Mouse (Mus musculus) macrophage (primary cell): ENCODE measurements around the gene Prkag2. TPM values are rescaled to one million over a fixed set of nuclear protein-coding genes. Genes with fewer than 3 reads are reported as not detected.

Experiments
- H3K27ac ChIP-seq: fragments of 350-480 bp; formaldehyde crosslinking; 2 replicates; pipeline ENCODE4 v1.9.0; 2021
- H3K36me3 ChIP-seq: fragments of 350-480 bp; formaldehyde crosslinking; 2 replicates; pipeline ENCODE4 v1.9.0; 2021; ENCODE audit errors: inconsistent target
- H3K4me3 ChIP-seq: fragments of 350-480 bp; formaldehyde crosslinking; 2 replicates; pipeline ENCODE4 v1.9.0; 2021; ENCODE audit errors: inconsistent target
- H3K79me2 ChIP-seq: fragments of 350-480 bp; formaldehyde crosslinking; 2 replicates; pipeline ENCODE4 v1.9.0; 2021; ENCODE audit errors: inconsistent target
- WGBS: methylation state at CpG from one replicate; pipeline ENCODE4 v1.1.7; 2026; ENCODE audit warnings: inconsistent platforms; ENCODE audit not compliant: missing documents; 5-methylcytosine and 5-hydroxymethylcytosine counted together
- polyA plus RNA-seq: library from polyadenylated mRNA; stranded (reverse); fragments of 250-400 nt; gene quantifications from 3 replicates; pipeline ENCODE4 v1.2.4, GENCODE M21; 2018; ENCODE audit warnings: inconsistent platforms

Prkag2 gene
- polyA plus RNA-seq, 1 experiment from 2014 or later, result 28.2 TPM

- Histone ChIP-seq H3K79me2 (no peaks in the 10 kb centered on the region), H3K4me3 (no peak overlapping the region), H3K27ac (no peak overlapping the region), H3K36me3 (no peaks in the 10 kb centered on the region)
- 85% methylated on average over 8 of the region's 11 CpGs for WGBS
These were observed 131.1 kb downstream of the Prkag2 start for GRCm38 (mm10) chr5:24969241-24969880.

GRCm38 (mm10) chr5:24968792-24969191 lies 131.7 kb downstream of the Prkag2 start:
- no peaks in the 10 kb centered on the region for H3K79me2 ChIP-seq
- no peak overlapping the region for H3K27ac ChIP-seq
- 53% methylated on average over 8 of the region's 8 CpGs for WGBS
- no peak overlapping the region for H3K4me3 ChIP-seq
- H3K36me3 ChIP-seq, result no peaks in the 10 kb centered on the region

GRCm38 (mm10) chr5:24967898-24968535 lies 132.4 kb downstream of the Prkag2 start:
- no peak overlapping the region for H3K27ac ChIP-seq
- 62% methylated on average over 7 of the region's 7 CpGs for WGBS
- H3K36me3 ChIP-seq, result no peaks in the 10 kb centered on the region
- no peaks in the 10 kb centered on the region for H3K79me2 ChIP-seq
- H3K4me3 ChIP-seq, result no peak overlapping the region

GRCm38 (mm10) chr5:24963776-24964175 lies 136.7 kb downstream of the Prkag2 start:
- H3K36me3 ChIP-seq, result no peaks in the 10 kb centered on the region
- no peak overlapping the region for H3K4me3 ChIP-seq
- 81% methylated on average over 4 of the region's 4 CpGs for WGBS
- no peaks in the 10 kb centered on the region for H3K79me2 ChIP-seq
- no peak overlapping the region for H3K27ac ChIP-seq

GRCm38 (mm10) chr5:24960791-24961190 lies 139.7 kb downstream of the Prkag2 start:
- 92% methylated on average over 2 of the region's 5 CpGs for WGBS
- Histone ChIP-seq H3K27ac (no peak overlapping the region), H3K79me2 (no peaks in the 10 kb centered on the region), H3K36me3 (no peaks in the 10 kb centered on the region), H3K4me3 (no peak overlapping the region)

- 59% methylated on average over 3 of the region's 3 CpGs for WGBS
These were observed 140.7 kb downstream of the Prkag2 start for GRCm38 (mm10) chr5:24959758-24960157.

GRCm38 (mm10) chr5:24958596-24958995 lies 141.8 kb downstream of the Prkag2 start:
- Histone ChIP-seq H3K36me3 (no peaks in the 10 kb centered on the region), H3K4me3 (no peak overlapping the region), H3K27ac (no peak overlapping the region), H3K79me2 (no peaks in the 10 kb centered on the region)
- 94% methylated on average over 5 of the region's 5 CpGs for WGBS

More at GRCm38 (mm10) chr5:24959758-24960157, 140.7 kb downstream of the Prkag2 start:
- H3K4me3 ChIP-seq, result no peak overlapping the region
- no peaks in the 10 kb centered on the region for H3K36me3 ChIP-seq
- no peak overlapping the region for H3K27ac ChIP-seq
- H3K79me2 ChIP-seq, result no peaks in the 10 kb centered on the region

GRCm38 (mm10) chr5:24956891-24957290 lies 143.6 kb downstream of the Prkag2 start:
- Histone ChIP-seq H3K36me3 (no peaks in the 10 kb centered on the region), H3K27ac (no peak overlapping the region), H3K79me2 (no peaks in the 10 kb centered on the region), H3K4me3 (no peak overlapping the region)
- WGBS, result 97% methylated on average over 7 of the region's 7 CpGs

GRCm38 (mm10) chr5:24952842-24953741 lies 147.3 kb downstream of the Prkag2 start:
- no peaks in the 10 kb centered on the region for H3K36me3 ChIP-seq
- no peak overlapping the region for H3K27ac ChIP-seq
- no peaks in the 10 kb centered on the region for H3K79me2 ChIP-seq
- 79% methylated on average over 15 of the region's 16 CpGs for WGBS
- H3K4me3 ChIP-seq, result no peak overlapping the region

- Histone ChIP-seq H3K79me2 (no peaks in the 10 kb centered on the region), H3K27ac (no peak overlapping the region), H3K36me3 (no peaks in the 10 kb centered on the region), H3K4me3 (no peak overlapping the region)
- 84% methylated on average over 6 of the region's 6 CpGs for WGBS
These were observed 148.2 kb downstream of the Prkag2 start for GRCm38 (mm10) chr5:24952212-24952611.

- H3K4me3 ChIP-seq, result no peak overlapping the region
- H3K27ac ChIP-seq, result no peak overlapping the region
- 90% methylated on average over 7 of the region's 7 CpGs for WGBS
- no peaks in the 10 kb centered on the region for H3K79me2 ChIP-seq
- no peaks in the 10 kb centered on the region for H3K36me3 ChIP-seq
These were observed 149.4 kb downstream of the Prkag2 start for GRCm38 (mm10) chr5:24950891-24951574.

GRCm38 (mm10) chr5:24950039-24950438 lies 150.4 kb downstream of the Prkag2 start:
- Histone ChIP-seq H3K79me2 (no peaks in the 10 kb centered on the region), H3K4me3 (no peak overlapping the region), H3K27ac (no peak overlapping the region), H3K36me3 (no peaks in the 10 kb centered on the region)
- 94% methylated on average over 6 of the region's 6 CpGs for WGBS

- no peak overlapping the region for H3K27ac ChIP-seq
- no peak overlapping the region for H3K4me3 ChIP-seq
- no peaks in the 10 kb centered on the region for H3K79me2 ChIP-seq
- 93% methylated on average over 5 of the region's 5 CpGs for WGBS
- no peaks in the 10 kb centered on the region for H3K36me3 ChIP-seq
These were observed 162.2 kb downstream of the Prkag2 start for GRCm38 (mm10) chr5:24938046-24938822.

- WGBS, result 66% methylated on average over 8 of the region's 8 CpGs
- H3K4me3 ChIP-seq, result no peak overlapping the region
- H3K36me3 ChIP-seq, result no peaks in the 10 kb centered on the region
- H3K79me2 ChIP-seq, result no peaks in the 10 kb centered on the region
- no peak overlapping the region for H3K27ac ChIP-seq
These were observed 164.0 kb downstream of the Prkag2 start for GRCm38 (mm10) chr5:24936451-24936850.
